10 mouse cellular contexts compared by ENCODE assay signal in the genomic region with DNA sequence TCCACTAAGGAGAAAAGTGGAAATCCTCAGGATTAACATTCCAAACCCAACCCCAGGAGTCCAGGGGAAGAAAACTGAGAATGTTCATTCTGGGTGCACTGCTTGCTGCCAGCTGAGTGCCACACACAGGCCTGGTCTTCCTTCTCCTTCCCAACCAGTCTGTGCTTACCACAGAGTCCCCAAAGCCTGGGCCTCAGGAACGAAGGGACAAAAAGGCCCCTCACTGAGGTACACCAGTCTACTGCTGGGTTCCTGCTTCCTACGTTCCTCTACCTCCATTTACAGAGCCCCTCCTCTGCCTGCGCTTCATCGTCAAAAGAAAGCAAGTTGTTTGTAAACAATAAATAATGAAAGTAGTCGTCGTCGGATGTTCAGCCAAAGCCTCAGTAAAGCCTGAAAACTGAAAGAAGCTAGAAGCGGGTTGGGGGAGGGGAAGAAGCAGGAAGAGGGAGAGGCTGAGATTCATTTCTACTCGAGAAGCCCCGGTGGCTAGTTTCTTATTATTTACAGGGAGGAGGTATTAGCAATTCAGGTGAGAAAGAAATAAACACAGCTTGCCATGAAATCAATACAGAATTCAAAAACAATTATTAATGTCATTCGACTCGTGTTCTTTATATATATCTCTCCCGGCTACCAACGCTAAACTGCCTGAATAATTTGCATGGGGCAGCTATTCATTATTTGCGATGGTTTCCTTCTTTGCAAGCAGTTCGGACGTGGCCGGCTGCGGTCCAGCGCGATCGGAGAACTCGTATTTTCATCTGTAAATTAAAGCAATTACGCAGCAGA. TPM values are rescaled to one million over a fixed set of nuclear protein-coding genes. Genes with fewer than 3 reads are reported as not detected.
DNase-seq lines count a peak whose midpoint lies in the region; ATAC-seq lines count a peak whose summit lies in the region.
"Had no signal": no experiment of that assay in that cellular context is flagged by ENCODE, and none has a peak within 500 bp of the region (broad histone marks: within the 10 kb centered on the region; RNA-seq: fewer than 3 reads in every experiment).

No protein-coding gene starts in this region.

- no peak for ATAC-seq in forebrain, embryonic 16.5 days
- ATAC-seq in lung, embryonic 15.5 days (ENCODE audit: borderline replicate concordance, extremely low read depth, low FRiP score, low TSS enrichment), result no peak
- ATAC-seq in stomach, embryonic 14.5 days (ENCODE audit: insufficient number of reproducible peaks, insufficient read depth, low FRiP score, low read depth), result no peak

- no peaks in the 10 kb centered on the region for H3K9me3 ChIP-seq in forebrain, embryonic 10.5 days
- H3K9me3 ChIP-seq in forebrain, embryonic 16.5 days (ENCODE audit: control insufficient read depth, low read length), result no peaks in the 10 kb centered on the region
- no peaks in the 10 kb centered on the region for H3K9me3 ChIP-seq in lung, embryonic 15.5 days
- no peaks in the 10 kb centered on the region for H3K9me3 ChIP-seq in limb, embryonic 10.5 days (replicated peaks)
- H3K9me3 ChIP-seq in stomach, embryonic 14.5 days (ENCODE audit: control insufficient read depth, low read depth, low read length), result no peaks in the 10 kb centered on the region

- no peaks in the 10 kb centered on the region for H3K36me3 ChIP-seq in forebrain, embryonic 10.5 days (replicated peaks)
- no peaks in the 10 kb centered on the region for H3K36me3 ChIP-seq in forebrain, embryonic 16.5 days (ENCODE audit: control insufficient read depth, insufficient read depth)
- H3K36me3 ChIP-seq in lung, embryonic 15.5 days, result no peaks in the 10 kb centered on the region
- no peaks in the 10 kb centered on the region for H3K36me3 ChIP-seq in limb, embryonic 10.5 days
- no peaks in the 10 kb centered on the region for H3K36me3 ChIP-seq in stomach, embryonic 14.5 days (ENCODE audit: control insufficient read depth, insufficient read depth, low read length)

- H3K4me1 ChIP-seq in forebrain, embryonic 10.5 days, result peaks cover 50% of the 10 kb centered on the region
- H3K4me1 ChIP-seq in forebrain, embryonic 16.5 days (replicated peaks; ENCODE audit: control insufficient read depth, insufficient read depth, low read length), result peaks cover 23% of the 10 kb centered on the region
- peaks cover 31% of the 10 kb centered on the region for H3K4me1 ChIP-seq in lung, embryonic 15.5 days
- peaks cover 52% of the 10 kb centered on the region for H3K4me1 ChIP-seq in limb, embryonic 10.5 days
- H3K4me1 ChIP-seq in stomach, embryonic 14.5 days (ENCODE audit: control insufficient read depth, insufficient read depth, low read length), result peaks cover 10% of the 10 kb centered on the region

- H3K4me3 ChIP-seq in forebrain, embryonic 10.5 days, result peak overlapping the region; percentile 28
- no peak overlapping the region for H3K4me3 ChIP-seq in forebrain, embryonic 16.5 days (replicated peaks; ENCODE audit: low read length)
- peak overlapping the region; percentile 19 for H3K4me3 ChIP-seq in lung, embryonic 15.5 days
- H3K4me3 ChIP-seq in limb, embryonic 10.5 days, result peak overlapping the region; percentile 37
- peak overlapping the region; percentile 5; the same call in 1 of the 2 replicates for H3K4me3 ChIP-seq in stomach, embryonic 14.5 days (ENCODE audit: low read depth, low read length)

- no peak overlapping the region for H3K4me2 ChIP-seq in forebrain, embryonic 16.5 days (ENCODE audit: low read length)
- peak overlapping the region; percentile 39 for H3K4me2 ChIP-seq in lung, embryonic 15.5 days
- no peak overlapping the region for H3K4me2 ChIP-seq in stomach, embryonic 14.5 days (replicated peaks; ENCODE audit: low read depth, low read length)

- no peak overlapping the region for H3K27ac ChIP-seq in forebrain, embryonic 10.5 days
- H3K27ac ChIP-seq in forebrain, embryonic 16.5 days (ENCODE audit: low read length), result no peak overlapping the region
- H3K27ac ChIP-seq in lung, embryonic 15.5 days, result no peak overlapping the region
- no peak overlapping the region for H3K27ac ChIP-seq in limb, embryonic 10.5 days
- no peak overlapping the region for H3K27ac ChIP-seq in stomach, embryonic 14.5 days (ENCODE audit: low read length)

- no peak for DNase-seq in forebrain, embryonic 10.5 days (ENCODE audit: extremely low spot score, low spot score)
- DNase-seq in lung, adult 18-20 months, result no peak
- DNase-seq in limb, embryonic 10.5 days (ENCODE audit: low spot score), result peak; percentile 42
- DNase-seq in ovary, adult 18-20 months (ENCODE audit: low spot score), result no peak
- DNase-seq in right cerebral cortex, postnatal 25 days, result no peak
- DNase-seq: thymus, postnatal 25 days had no signal

- H3K27me3 ChIP-seq in forebrain, embryonic 10.5 days (ENCODE audit: poor library complexity, severe bottlenecking), result peaks cover 100% of the 10 kb centered on the region
- H3K27me3 ChIP-seq in forebrain, embryonic 16.5 days (replicated peaks; ENCODE audit: control insufficient read depth, insufficient read depth, low read length), result peaks cover 81% of the 10 kb centered on the region
- peaks cover 99% of the 10 kb centered on the region for H3K27me3 ChIP-seq in lung, embryonic 15.5 days
- H3K27me3 ChIP-seq in limb, embryonic 10.5 days (ENCODE audit: low read depth, poor library complexity, severe bottlenecking), result peaks cover 100% of the 10 kb centered on the region
- peaks cover 93% of the 10 kb centered on the region for H3K27me3 ChIP-seq in stomach, embryonic 14.5 days (ENCODE audit: control insufficient read depth, insufficient read depth, low read length)

- no peak overlapping the region for H3K9ac ChIP-seq in forebrain, embryonic 16.5 days (replicated peaks; ENCODE audit: low read depth, low read length)
- H3K9ac ChIP-seq in lung, embryonic 15.5 days, result no peak overlapping the region
- H3K9ac ChIP-seq in stomach, embryonic 14.5 days (replicated peaks; ENCODE audit: low read depth, low read length), result no peak overlapping the region

- 2% methylated on average over 24 of the region's 24 CpGs for WGBS in forebrain, embryonic 10.5 days
- 1% methylated on average over 24 of the region's 24 CpGs for WGBS in forebrain, embryonic 16.5 days
- 3% methylated on average over 24 of the region's 24 CpGs for WGBS in lung, embryonic 15.5 days
- WGBS in limb, embryonic 10.5 days, result 2% methylated on average over 24 of the region's 24 CpGs
- 3% methylated on average over 24 of the region's 24 CpGs for WGBS in stomach, embryonic 14.5 days

RNA-seq across cellular contexts. Expression of a gene that starts 2.3 kb away (rescaled TPM):
- polyA plus RNA-seq in forebrain, embryonic 10.5 days (2016; fragmentation: Nextera tagmentation; extraction: Ambion mirVana), result 0.93 and 1.1 TPM in 2 replicates
- polyA plus RNA-seq in forebrain, embryonic 16.5 days (2015; fragmentation: Nextera tagmentation; extraction: Ambion mirVana), result 0.14 TPM in 1 of 2 replicates, not detected in the other
- 0.15 and 0.65 TPM in 2 replicates for polyA plus RNA-seq in lung, embryonic 15.5 days (2015; fragmentation: Nextera tagmentation; extraction: Ambion mirVana)
- polyA plus RNA-seq in limb, embryonic 10.5 days (2016; fragmentation: Nextera tagmentation; extraction: Ambion mirVana), result 2.3 and 3.8 TPM in 2 replicates
- polyA plus RNA-seq in stomach, embryonic 14.5 days (2014; fragmentation: Nextera tagmentation; extraction: Ambion mirVana), result not detected in 2 replicates
- polyA plus RNA-seq: liver, embryonic 16.5 days had no signal
